Comparison of ENCODE assay signal across 9 mouse cellular contexts in the genomic region with DNA sequence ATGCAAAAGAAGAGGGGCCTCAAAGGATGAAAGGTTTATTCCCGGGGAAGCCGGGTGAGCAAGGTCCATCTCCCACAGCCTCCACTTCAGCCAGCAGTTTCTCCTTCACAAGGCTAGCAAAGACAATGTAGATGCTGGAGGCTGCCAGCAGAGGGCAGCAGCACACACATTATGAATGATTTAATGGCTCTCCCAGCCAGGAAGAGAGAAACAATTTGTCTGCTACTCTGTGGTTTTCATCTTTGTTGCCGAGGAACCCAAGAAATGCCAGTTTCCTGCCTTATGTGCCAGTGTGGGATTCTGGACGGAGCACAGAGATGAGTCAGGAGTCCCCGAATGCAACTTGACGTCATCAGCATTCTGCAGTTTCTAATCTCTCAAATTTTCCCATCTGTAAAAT. TPM values are rescaled to one million over a fixed set of nuclear protein-coding genes. Genes with fewer than 3 reads are reported as not detected.
A peak's percentile ranks its signal among the peaks of the same experiment; 100 is the strongest.
DNase-seq lines count a peak whose midpoint lies in the region; ATAC-seq and TF ChIP-seq lines count a peak whose summit lies in the region.
"Had no signal": no experiment of that assay in that cellular context is flagged by ENCODE, and none has a peak within 500 bp of the region (broad histone marks: within the 10 kb centered on the region; RNA-seq: fewer than 3 reads in every experiment).

No protein-coding gene starts in this region.

- no peak overlapping the region for H3K9ac ChIP-seq in hindbrain, postnatal 0 days (replicated peaks; ENCODE audit: low read length)
- no peak overlapping the region for H3K9ac ChIP-seq in midbrain, embryonic 13.5 days (replicated peaks)
- no peak overlapping the region for H3K9ac ChIP-seq in stomach, embryonic 16.5 days (ENCODE audit: low read length)
- H3K9ac ChIP-seq: embryonic facial prominence, embryonic 12.5 days had no signal

- no peaks in the 10 kb centered on the region for H3K9me3 ChIP-seq in hindbrain, postnatal 0 days (ENCODE audit: low read length)
- no peaks in the 10 kb centered on the region for H3K9me3 ChIP-seq in midbrain, embryonic 13.5 days
- H3K9me3 ChIP-seq in stomach, embryonic 16.5 days (replicated peaks; ENCODE audit: control insufficient read depth, low read length): no peaks in the 10 kb centered on the region
- H3K9me3 ChIP-seq: embryonic facial prominence, embryonic 12.5 days had no signal

- no peaks in the 10 kb centered on the region for H3K4me1 ChIP-seq in hindbrain, postnatal 0 days (ENCODE audit: insufficient read depth, low read length)
- H3K4me1 ChIP-seq in midbrain, embryonic 13.5 days (replicated peaks): peaks cover 8% of the 10 kb centered on the region
- H3K4me1 ChIP-seq in stomach, embryonic 16.5 days (ENCODE audit: control insufficient read depth, insufficient read depth, low read length): no peaks in the 10 kb centered on the region
- H3K4me1 ChIP-seq: embryonic facial prominence, embryonic 12.5 days had no signal

- peak; percentile 96 for TF ChIP-seq CTCF in hindbrain, postnatal 0 days (IDR thresholded peaks at IDR 0.05; ENCODE audit: low read depth)

- H3K27me3 ChIP-seq in hindbrain, postnatal 0 days (ENCODE audit: insufficient read depth, low read length): no peaks in the 10 kb centered on the region
- H3K27me3 ChIP-seq in midbrain, embryonic 13.5 days: no peaks in the 10 kb centered on the region; the same call in 1 of the 2 replicates
- no peaks in the 10 kb centered on the region for H3K27me3 ChIP-seq in stomach, embryonic 16.5 days (ENCODE audit: control insufficient read depth, insufficient read depth, low read length)
- H3K27me3 ChIP-seq: embryonic facial prominence, embryonic 12.5 days had no signal

- H3K36me3 ChIP-seq in hindbrain, postnatal 0 days (ENCODE audit: insufficient read depth, low read length): no peaks in the 10 kb centered on the region
- H3K36me3 ChIP-seq in midbrain, embryonic 13.5 days: no peaks in the 10 kb centered on the region
- no peaks in the 10 kb centered on the region for H3K36me3 ChIP-seq in stomach, embryonic 16.5 days (ENCODE audit: control insufficient read depth, insufficient read depth, low read length)
- H3K36me3 ChIP-seq: embryonic facial prominence, embryonic 12.5 days had no signal

- 39% methylated on average over 6 of the region's 6 CpGs for WGBS in hindbrain, postnatal 0 days
- WGBS in midbrain, embryonic 13.5 days: 49% methylated on average over 6 of the region's 6 CpGs
- 40% methylated on average over 6 of the region's 6 CpGs for WGBS in stomach, embryonic 16.5 days

- intact Hi-C loops in left cerebral cortex, postnatal 14 days (cut with DNase I): loop anchor here (2.0 kb wide), 1 partner anchor 463 kb away; no protein-coding TSS in a partner anchor

- peak; percentile 71 for ATAC-seq in hindbrain, postnatal 0 days
- peak; percentile 27; the same call in 1 of the 2 replicates for ATAC-seq in midbrain, embryonic 13.5 days
- peak; percentile 50; the same call in 1 of the 2 replicates for ATAC-seq in stomach, embryonic 16.5 days (ENCODE audit: insufficient read depth, low FRiP score)

- H3K27ac ChIP-seq in hindbrain, postnatal 0 days: no peak overlapping the region
- no peak overlapping the region for H3K27ac ChIP-seq in midbrain, embryonic 13.5 days
- H3K27ac ChIP-seq in stomach, embryonic 16.5 days (ENCODE audit: low read length): no peak overlapping the region
- H3K27ac ChIP-seq: embryonic facial prominence, embryonic 12.5 days had no signal

- H3K4me2 ChIP-seq in hindbrain, postnatal 0 days (ENCODE audit: low read depth, low read length): no peak overlapping the region
- H3K4me2 ChIP-seq in midbrain, embryonic 13.5 days (replicated peaks): no peak overlapping the region
- no peak overlapping the region for H3K4me2 ChIP-seq in stomach, embryonic 16.5 days (ENCODE audit: low read depth, low read length)
- H3K4me2 ChIP-seq: embryonic facial prominence, embryonic 12.5 days had no signal

- no peak overlapping the region for H3K4me3 ChIP-seq in hindbrain, postnatal 0 days (ENCODE audit: low read length)
- H3K4me3 ChIP-seq in midbrain, embryonic 13.5 days (replicated peaks): no peak overlapping the region
- H3K4me3 ChIP-seq in stomach, embryonic 16.5 days (replicated peaks; ENCODE audit: low read length): no peak overlapping the region
- H3K4me3 ChIP-seq: embryonic facial prominence, embryonic 12.5 days had no signal

- peak; percentile 54 for DNase-seq in 3134 (ENCODE audit: extremely low read depth, insufficient read length, low spot score)
- peak; percentile 8 for DNase-seq in T-cell, adult 2 months (ENCODE audit: low spot score)
- DNase-seq in cerebellum, postnatal 10 days: peak; percentile 90 to 92
- peak; percentile 46 to 64 for DNase-seq in frontal cortex, postnatal 14 days (ENCODE audit: low spot score in 2 of 2)
- peak; percentile 94 for DNase-seq in hindbrain, postnatal 0 days (ENCODE audit: low spot score)
- DNase-seq in left cerebral cortex, postnatal 14 days (ENCODE audit: low spot score in 2 of 2): peak; percentile 79 to 82

RNA-seq across cellular contexts. Expression of gene Parva, which starts 27.1 kb away (rescaled TPM):
- total RNA-seq in hindbrain, postnatal 0 days (2014; rRNA removed): 34.0 and 35.9 TPM in 2 replicates
- polyA plus RNA-seq in hindbrain, postnatal 0 days (2015; fragmentation: Nextera tagmentation; extraction: Ambion mirVana): 26.3 and 28.8 TPM in 2 replicates
- total RNA-seq in left cerebral cortex, postnatal 14 days (2021): 10 to 100 TPM; 48.0 to 51.9 TPM
- 29.3 and 30.3 TPM in 2 replicates for polyA plus RNA-seq in midbrain, embryonic 13.5 days (2015; fragmentation: Nextera tagmentation; extraction: Ambion mirVana)
- polyA plus RNA-seq in stomach, embryonic 16.5 days (2015; fragmentation: Nextera tagmentation; extraction: Ambion mirVana): 132 and 141 TPM in 2 replicates

Comparison
In these comparisons a context has a peak if more than half of its experiments do, and no peak if none do; other contexts are left out.
1. DNase-seq: peak in every context shown above with its lines; median percentile 94 in hindbrain, postnatal 0 days; 91 in cerebellum, postnatal 10 days; 80 in left cerebral cortex, postnatal 14 days; 55 in frontal cortex, postnatal 14 days; 54 in 3134; 8 in T-cell, adult 2 months.